Mouse (Mus musculus) lung, postnatal 14 days (tissue): ENCODE results near the gene Ctnnbip1.

Source experiments
- DNase-seq: peaks from one replicate; pipeline ENCODE4 v3.0.0; 2021

The Ctnnbip1 gene

GRCm38 (mm10) chr4:149562905-149563347, 44.9 kb downstream of the Ctnnbip1 start:
- no peak for DNase-seq

DNA sequence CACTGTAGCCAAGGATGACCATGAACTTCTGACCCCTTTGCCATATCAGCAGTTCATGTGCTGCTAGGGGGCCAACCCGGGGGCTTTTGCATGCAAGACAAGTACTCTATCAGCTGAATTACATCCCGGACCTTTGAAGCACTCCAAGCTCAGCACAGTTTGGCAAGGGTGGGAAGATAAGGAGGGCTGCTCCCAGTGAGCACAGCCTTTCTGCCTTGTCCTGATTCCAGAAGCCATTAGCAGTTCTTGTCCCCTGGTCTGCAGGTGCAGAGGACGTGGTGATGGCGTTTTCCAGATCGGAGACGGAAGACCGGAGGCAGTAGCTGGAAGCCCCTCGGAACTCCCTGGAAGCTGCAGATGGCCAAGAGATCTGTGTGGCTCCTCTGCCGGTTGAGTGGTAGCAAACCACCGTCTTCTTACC, 45.9 kb downstream of the Ctnnbip1 start:
- no peak for DNase-seq

- peak; percentile 90 for DNase-seq
These were observed 46.7 kb downstream of the Ctnnbip1 start for GRCm38 (mm10) chr4:149564452-149565407.

GRCm38 (mm10) chr4:149567432-149568026, 49.5 kb downstream of the Ctnnbip1 start:
- peak; percentile 69 for DNase-seq

DNA sequence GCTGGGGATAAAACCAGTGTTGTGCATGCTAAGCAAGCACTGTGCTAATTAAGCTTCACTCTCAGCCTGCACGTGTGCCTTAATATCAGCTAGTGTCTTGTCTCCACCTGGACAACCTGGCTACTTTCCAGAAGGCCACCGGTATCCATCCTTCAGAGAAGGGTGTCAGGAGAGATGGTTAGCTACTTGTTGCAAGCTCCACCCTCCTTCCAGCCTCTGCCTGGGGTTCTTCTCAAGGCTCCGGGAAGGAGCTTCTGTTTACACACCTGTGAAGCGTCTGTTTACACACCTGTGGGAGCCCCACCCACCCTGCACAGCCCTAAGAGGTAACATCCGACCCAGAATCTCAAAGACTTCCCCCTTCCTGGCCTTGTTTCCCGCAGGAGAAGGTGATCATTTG, 50.6 kb downstream of the Ctnnbip1 start:
- DNase-seq: no peak

- no peak for DNase-seq
These were observed 51.9 kb downstream of the Ctnnbip1 start for GRCm38 (mm10) chr4:149569781-149570497.

GRCm38 (mm10) chr4:149570498-149570863, 52.4 kb downstream of the Ctnnbip1 start:
- no peak for DNase-seq

DNA sequence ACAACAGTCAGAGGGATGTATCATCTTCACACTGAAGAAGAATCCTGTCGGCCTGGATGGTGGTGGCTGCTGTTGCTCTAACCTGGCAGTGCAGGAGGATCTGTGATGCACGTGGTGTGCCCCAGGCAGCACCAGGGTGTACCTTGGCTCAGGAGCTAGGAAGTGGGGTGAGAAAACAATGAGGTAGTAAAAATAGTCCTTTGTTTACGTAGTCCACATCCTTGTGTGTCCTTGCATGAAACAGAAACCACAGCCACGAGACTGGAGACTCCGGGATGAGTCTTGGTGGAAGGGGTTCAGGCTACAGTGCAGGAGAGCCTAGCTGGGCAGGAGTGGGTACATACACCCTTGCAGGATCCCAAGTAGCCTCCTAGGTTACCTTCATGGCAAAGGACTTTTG, 53.2 kb downstream of the Ctnnbip1 start:
- peak; percentile 52 for DNase-seq

DNA sequence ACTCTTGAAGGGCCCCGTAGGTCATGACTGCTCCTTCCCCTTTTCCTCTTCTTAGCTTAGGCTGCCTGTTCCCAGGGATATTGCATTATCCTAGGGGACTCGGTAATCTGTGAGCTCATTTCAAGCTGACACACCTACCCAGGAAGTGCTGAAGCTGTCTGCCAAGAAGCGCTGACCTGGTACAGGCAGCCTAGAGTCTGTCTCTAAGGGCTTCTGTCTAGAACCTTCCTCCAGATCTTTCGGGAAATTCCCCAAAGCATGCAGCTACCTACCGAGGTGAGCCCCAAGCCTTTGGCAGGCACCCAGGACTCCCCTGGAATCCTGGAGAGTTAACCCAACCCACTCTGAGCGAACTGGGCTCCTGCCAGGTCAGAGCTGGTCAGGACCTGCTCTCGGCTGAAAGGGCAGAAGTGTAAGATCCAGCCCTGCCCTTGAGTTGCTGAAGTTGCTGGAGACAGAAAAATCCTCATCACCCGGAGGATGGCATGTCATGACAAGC, 53.7 kb downstream of the Ctnnbip1 start:
- peak; percentile 81 for DNase-seq

GRCm38 (mm10) chr4:149572446-149572845, 54.4 kb downstream of the Ctnnbip1 start:
- no peak for DNase-seq

DNA sequence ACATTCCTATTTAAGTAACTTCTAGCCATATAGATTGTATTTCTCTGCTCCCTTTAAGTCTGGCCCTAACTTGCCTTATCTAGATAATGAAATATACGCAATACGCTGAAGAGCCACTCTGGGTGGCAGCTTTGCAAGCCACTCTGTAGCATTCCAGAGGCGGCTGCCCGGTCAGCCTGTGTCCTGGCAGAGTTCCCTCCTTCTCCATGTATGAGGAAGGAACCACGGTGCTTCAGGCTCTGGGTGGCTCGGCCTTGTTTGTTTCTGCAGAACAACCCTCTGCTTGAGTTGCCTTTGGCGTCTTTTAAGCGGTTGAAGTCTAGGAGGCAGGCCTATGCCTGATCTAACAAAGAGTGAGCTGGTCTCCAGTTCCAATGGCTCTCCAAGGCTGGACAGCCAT, 54.8 kb downstream of the Ctnnbip1 start:
- peak; percentile 76 for DNase-seq

- no peak for DNase-seq
These were observed 56.4 kb downstream of the Ctnnbip1 start for GRCm38 (mm10) chr4:149574391-149574821.

DNA sequence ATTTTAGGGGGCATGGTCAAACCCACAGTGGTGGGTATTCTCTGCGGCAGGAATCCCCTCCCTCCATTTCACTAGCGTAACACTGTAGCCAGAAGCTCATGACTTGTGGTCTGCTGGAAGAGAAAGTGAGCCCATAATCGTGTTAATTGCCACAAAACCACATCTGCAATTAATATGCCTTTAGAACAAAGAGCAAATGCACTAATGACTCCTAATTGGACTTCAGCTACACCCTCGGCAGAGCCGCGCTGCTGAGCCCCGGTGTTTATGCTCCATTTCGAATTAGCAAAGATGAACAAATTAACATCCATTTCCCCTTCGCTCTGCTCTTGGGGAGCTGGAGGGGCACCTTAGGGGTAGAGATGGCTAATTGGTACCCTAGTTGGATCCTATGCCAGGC, 58.0 kb downstream of the Ctnnbip1 start:
- DNase-seq: no peak

DNA sequence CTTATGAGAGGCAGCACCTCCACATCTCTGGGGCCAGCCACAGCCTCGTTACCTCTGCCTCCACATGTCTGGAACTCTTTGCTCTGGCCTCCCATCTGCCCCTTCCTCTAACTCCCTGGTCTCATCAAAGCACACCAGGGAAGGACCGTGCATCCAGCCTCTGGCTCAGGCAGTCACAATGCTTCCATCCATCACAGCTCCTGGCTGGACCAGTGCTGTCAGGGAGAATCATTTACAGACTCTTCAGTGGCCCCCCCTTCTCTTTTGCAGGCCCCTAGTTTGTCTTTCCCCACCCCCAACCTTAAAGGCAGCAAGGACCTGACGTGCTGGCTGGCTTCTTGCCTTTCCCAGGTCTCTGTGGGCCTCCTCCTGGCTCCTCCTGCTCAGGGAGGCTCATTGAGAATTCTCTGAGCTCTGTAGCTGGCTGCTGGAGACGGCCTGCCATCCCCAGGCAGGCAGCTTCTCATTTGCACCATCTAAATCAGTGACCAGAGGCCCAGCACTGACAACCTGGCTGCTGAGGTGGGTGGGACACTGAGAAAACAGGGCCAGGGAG, 59.0 kb downstream of the Ctnnbip1 start:
- DNase-seq: no peak

- no peak for DNase-seq
These were observed 60.1 kb downstream of the Ctnnbip1 start for GRCm38 (mm10) chr4:149578085-149578681.

DNA sequence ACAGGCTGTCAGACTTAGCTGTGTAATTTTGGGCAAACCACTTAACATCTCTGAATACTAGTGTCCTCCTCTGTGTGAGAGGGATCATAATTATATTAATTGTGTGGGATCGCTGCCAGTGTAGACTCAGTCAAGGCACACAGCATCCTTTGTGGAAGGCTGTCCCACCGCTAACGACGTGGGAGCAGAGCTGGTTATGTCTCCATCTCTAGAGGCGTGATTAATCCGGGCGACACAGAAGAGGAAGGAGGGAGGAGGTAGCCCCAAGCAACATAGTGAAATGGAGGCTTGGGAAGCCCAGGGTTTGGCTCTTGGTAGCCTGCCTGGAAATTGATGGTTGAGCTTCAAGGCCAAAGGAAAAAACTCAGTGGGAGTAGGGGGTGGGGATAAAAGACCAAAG, 60.8 kb downstream of the Ctnnbip1 start:
- DNase-seq: no peak

DNA sequence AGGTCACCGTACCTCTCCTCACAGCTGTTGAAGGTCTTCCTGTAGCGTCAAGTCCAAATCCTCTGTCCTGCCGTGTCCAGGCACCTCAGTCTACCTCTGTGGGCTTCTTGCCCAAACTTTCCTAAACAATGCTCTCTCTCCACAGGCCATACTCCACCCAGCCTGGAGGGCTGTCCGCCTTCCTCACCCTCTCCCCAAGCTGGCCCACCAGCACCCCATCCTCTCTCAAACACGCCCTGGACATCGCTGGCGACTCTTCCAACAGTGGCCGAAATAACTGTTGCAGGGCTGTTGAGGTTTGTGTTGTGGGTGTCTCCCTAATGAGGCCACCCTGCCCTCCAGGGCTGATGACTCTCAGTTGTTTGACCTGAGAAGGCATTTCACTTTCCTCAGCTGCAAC, 67.2 kb downstream of the Ctnnbip1 start:
- DNase-seq: no peak

DNA sequence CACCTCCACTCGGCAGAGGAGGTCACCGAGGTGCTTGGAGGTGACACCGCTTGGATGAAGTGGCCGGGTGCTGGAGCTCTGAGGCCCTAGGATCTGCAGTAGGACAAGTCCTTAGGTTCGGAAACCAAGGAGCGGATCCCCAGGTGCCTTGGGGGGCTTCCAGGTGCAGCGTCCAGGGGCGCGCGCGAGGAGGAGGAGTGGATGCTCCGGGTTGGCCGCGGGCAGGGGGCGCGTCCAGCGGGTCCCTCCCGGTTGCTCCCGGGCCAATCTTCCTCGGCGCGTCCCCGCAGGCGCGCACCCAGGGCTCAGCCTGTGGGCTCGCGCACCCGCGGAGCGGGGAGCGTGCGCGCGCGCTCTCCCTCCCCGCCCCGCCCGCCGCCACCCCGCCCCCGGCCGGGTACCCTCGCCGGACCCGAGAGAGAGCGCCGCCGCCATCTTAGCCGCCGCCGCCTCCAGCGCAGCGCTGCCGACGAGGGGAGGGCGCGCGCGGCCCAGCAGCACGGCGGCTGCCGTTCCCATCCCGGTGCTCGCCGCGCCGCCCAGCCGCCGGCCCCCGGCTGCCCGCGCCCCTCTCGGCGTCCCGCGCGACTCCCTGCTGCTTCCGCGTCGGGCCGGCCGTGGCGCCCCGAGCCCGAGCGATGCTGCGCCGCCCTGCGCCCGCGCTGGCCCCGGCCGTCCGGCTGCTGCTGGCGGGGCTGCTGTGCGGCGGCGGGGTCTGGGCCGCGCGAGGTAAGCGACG, 68.2 kb downstream of the Ctnnbip1 start, which contains the start of gene Clstn1:
Clstn1 (plus strand) TSS at position 425 of the 739 bp plus-strand sequence.
- peak; percentile 68 for DNase-seq

DNA sequence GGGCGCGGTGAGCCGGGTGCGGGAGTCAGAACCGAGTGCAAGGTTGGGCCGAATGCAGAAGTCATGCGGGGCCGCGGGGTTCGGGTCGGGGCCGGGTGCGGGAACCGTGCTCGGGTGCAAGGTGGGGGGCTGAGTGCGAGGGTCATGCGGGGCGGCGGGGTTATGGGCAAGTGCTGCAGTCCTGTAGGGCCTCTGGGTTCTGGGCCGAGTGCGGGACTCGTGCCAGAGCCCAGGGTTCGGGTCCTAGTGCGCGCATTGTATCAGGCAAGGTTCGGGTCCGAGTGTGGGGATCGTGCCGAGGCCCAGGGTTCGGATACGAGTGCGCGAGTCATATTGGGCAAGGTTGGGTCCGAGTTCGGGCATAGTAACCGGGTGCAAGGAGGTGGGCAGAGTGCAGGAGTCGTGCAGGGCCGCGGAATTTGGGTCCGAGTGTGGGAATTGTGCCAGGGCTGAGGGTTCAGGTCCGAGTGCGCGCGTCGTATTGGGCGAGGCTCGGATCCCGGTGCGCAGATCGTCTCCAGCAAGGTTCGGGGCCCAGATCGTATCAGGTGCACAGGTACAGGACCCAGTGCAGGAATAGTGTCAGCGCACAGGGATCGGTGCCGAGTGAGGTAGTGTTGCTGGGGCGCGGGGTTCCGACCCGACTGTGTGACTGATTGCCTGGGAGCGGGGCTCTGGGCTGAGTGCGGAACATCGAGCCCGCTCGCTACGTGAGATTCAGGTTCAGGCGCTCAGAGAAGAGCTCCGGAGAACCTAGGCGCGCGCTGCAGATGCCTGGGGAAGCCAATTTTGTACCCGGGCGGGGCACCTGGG, 69.0 kb downstream of the Ctnnbip1 start:
- DNase-seq: peak; percentile 40

- no peak for DNase-seq
These were observed 69.6 kb downstream of the Ctnnbip1 start for GRCm38 (mm10) chr4:149587596-149588168.
